Mouse (Mus musculus) ES-E14 (cell line): ENCODE measurements around the gene 1700001P01Rik. TPM values are rescaled to one million over a fixed set of nuclear protein-coding genes. Genes with fewer than 3 reads are reported as not detected.
"Not testable (repeated sequence)": the region's sequence is repeated elsewhere in the genome, so short reads cannot be mapped to it uniquely, and the experiment has no call there.

Source experiments
- DNase-seq: peaks from one replicate; pipeline ENCODE4 v3.0.0-alpha.2; 2013; ENCODE audit warnings: low read depth, low spot score
- H3K27ac ChIP-seq: 2 replicates; pipeline ENCODE4 v1.5.1; 2012; ENCODE audit warnings: low read depth, mild to moderate bottlenecking, low read length, moderate library complexity, mixed read lengths; ENCODE audit not compliant: poor library complexity, insufficient read depth, severe bottlenecking
- H3K36me3 ChIP-seq: 2 replicates; pipeline ENCODE4 v1.6.1; 2012; ENCODE audit warnings: mild to moderate bottlenecking, low read length, moderate library complexity, mixed read lengths; ENCODE audit not compliant: control insufficient read depth, poor library complexity, insufficient read depth, severe bottlenecking
- H3K4me1 ChIP-seq, 2 experiments: fragments of 150-350 bp in 1 of 2; sonication (generic) in 1 of 2; 2 replicates each; pipeline ENCODE4 v1.6.1; 2012; ENCODE audit warnings: low read length in 2 of 2, mild to moderate bottlenecking in 1 of 2, mixed read lengths in 1 of 2; ENCODE audit not compliant: control insufficient read depth in 2 of 2, insufficient read depth in 2 of 2, poor library complexity in 1 of 2
- H3K4me3 ChIP-seq, 2 experiments: fragments of 150-350 bp in 1 of 2; sonication (generic) in 1 of 2; 2 replicates each; pipeline ENCODE4 v1.5.1; 2012; ENCODE audit warnings: low read length in 2 of 2, low read depth in 1 of 2, mild to moderate bottlenecking in 1 of 2, mixed read lengths in 1 of 2; ENCODE audit not compliant: insufficient read depth in 1 of 2, poor library complexity in 1 of 2, severe bottlenecking in 1 of 2
- H3K9ac ChIP-seq: 2 replicates; pipeline ENCODE4 v1.6.1; 2012; ENCODE audit warnings: low read depth, mild to moderate bottlenecking, low read length, mixed read lengths; ENCODE audit not compliant: poor library complexity, insufficient read depth, severe bottlenecking
- H3K9me3 ChIP-seq: fragments of 150-350 bp; sonication (generic); 2 replicates; pipeline ENCODE4 v1.6.1; 2012; ENCODE audit warnings: low read depth, mild to moderate bottlenecking, low read length; ENCODE audit not compliant: control insufficient read depth, insufficient read depth
- CHD2 ChIP-seq: IDR thresholded peaks from 2 replicates; pipeline ENCODE4 v1.6.1; 2014; ENCODE audit warnings: mild to moderate bottlenecking, low read depth, low read length, inconsistent platforms
- HCFC1 ChIP-seq: IDR thresholded peaks from 2 replicates; pipeline ENCODE4 v1.6.1; 2012; ENCODE audit warnings: low read length, inconsistent platforms, borderline replicate concordance; ENCODE audit not compliant: insufficient read depth
- MAFK ChIP-seq: IDR thresholded peaks from 2 replicates; pipeline ENCODE4 v1.6.1; 2014; ENCODE audit warnings: mild to moderate bottlenecking, low read depth, low read length, inconsistent platforms; ENCODE audit not compliant: insufficient read depth
- ZC3H11A ChIP-seq: IDR thresholded peaks from 2 replicates; pipeline ENCODE4 v1.6.1; 2012; ENCODE audit warnings: low read depth, mild to moderate bottlenecking, inconsistent platforms, low read length, borderline replicate concordance
- ZNF384 ChIP-seq: IDR thresholded peaks from 2 replicates; pipeline ENCODE4 v1.6.1; 2012; ENCODE audit warnings: low read depth, low read length, inconsistent platforms
- in situ Hi-C, 2 experiments: fragments of 600-800 bp; cut with MboI; formaldehyde crosslinking; loops; one replicate each; pipeline ENCODE4 v1.15.1; 2025; ENCODE audit warnings: low sequenced_read_pairs in 2 of 2, inconsistent platforms in 1 of 2; ENCODE audit not compliant: unreplicated experiment in 2 of 2
- total RNA-seq: library from RNA; depleted of rRNA; stranded (reverse); fragments of 300-350 nt; gene quantifications from 2 replicates; pipeline ENCODE4 v1.2.3, GENCODE M21; 2012

Gene 1700001P01Rik
- total RNA-seq, 1 experiment: 2.3 TPM

- in situ Hi-C loops: no loop called here
- H3K4me3 ChIP-seq: no peak overlapping the region
- no peaks in the 10 kb centered on the region for H3K9me3 ChIP-seq
- H3K9ac ChIP-seq: no peak overlapping the region
- no peaks in the 10 kb centered on the region for H3K36me3 ChIP-seq
- peak; percentile 47 for DNase-seq
- H3K4me1 ChIP-seq: peaks cover 0 to 25% of the 10 kb centered on the region in 2 experiments; a peak in 2 of 4 replicates
- TF ChIP-seq ZNF384 (no peak), MAFK (no peak), ZC3H11A (no peak; the same call in 1 of the 2 replicates), CHD2 (no peak), HCFC1 (no peak)
- H3K27ac ChIP-seq: no peak overlapping the region
These were observed 37.0 kb downstream of the 1700001P01Rik start for GRCm38 (mm10) chr11:97738703-97739102.

GRCm38 (mm10) chr11:97737600-97737999, 38.1 kb downstream of the 1700001P01Rik start:
- Histone ChIP-seq H3K9me3 (no peaks in the 10 kb centered on the region), H3K9ac (no peak overlapping the region), H3K4me1 (peaks cover 0 to 17% of the 10 kb centered on the region in 2 experiments; a peak in 2 of 4 replicates), H3K36me3 (no peaks in the 10 kb centered on the region; the same call in 1 of the 2 replicates), H3K27ac (no peak overlapping the region), H3K4me3 (no peak overlapping the region)
- DNase-seq: no peak
- no peak for TF ChIP-seq ZC3H11A
- TF ChIP-seq MAFK: no peak
- TF ChIP-seq CHD2: no peak
- no peak for TF ChIP-seq ZNF384
- TF ChIP-seq HCFC1: no peak
- in situ Hi-C loops: no loop called here

GRCm38 (mm10) chr11:97736645-97737044, 39.1 kb downstream of the 1700001P01Rik start:
- H3K4me1 ChIP-seq: peaks cover 0 to 11% of the 10 kb centered on the region in 2 experiments; a peak in 2 of 4 replicates
- H3K4me3 ChIP-seq: no peak overlapping the region
- H3K9me3 ChIP-seq: no peaks in the 10 kb centered on the region
- H3K27ac ChIP-seq: no peak overlapping the region
- in situ Hi-C loops: no loop called here
- peaks cover 2% of the 10 kb centered on the region; the same call in 1 of the 2 replicates for H3K36me3 ChIP-seq
- DNase-seq: no peak
- TF ChIP-seq ZC3H11A (no peak), ZNF384 (no peak), HCFC1 (no peak), MAFK (no peak), CHD2 (no peak)
- no peak overlapping the region for H3K9ac ChIP-seq

GRCm38 (mm10) chr11:97734810-97735209, 40.9 kb downstream of the 1700001P01Rik start:
- in situ Hi-C loops, H3K36me3 ChIP-seq, H3K27ac ChIP-seq, DNase-seq, H3K9ac ChIP-seq, H3K4me3 ChIP-seq, H3K4me1 ChIP-seq, H3K9me3 ChIP-seq: not testable (repeated sequence)

- TF ChIP-seq MAFK (no peak), HCFC1 (no peak), ZNF384 (no peak), CHD2 (no peak), ZC3H11A (no peak)
- peaks cover 8% of the 10 kb centered on the region for H3K36me3 ChIP-seq
- no peak overlapping the region for H3K27ac ChIP-seq
- H3K9me3 ChIP-seq: no peaks in the 10 kb centered on the region
- no peak for DNase-seq
- no peak overlapping the region for H3K4me3 ChIP-seq
- H3K4me1 ChIP-seq: peaks cover 0 to 2% of the 10 kb centered on the region in 2 experiments; a peak in 1 of 4 replicates
- H3K9ac ChIP-seq: no peak overlapping the region
- in situ Hi-C loops: no loop called here
These were observed 42.0 kb downstream of the 1700001P01Rik start for GRCm38 (mm10) chr11:97733689-97734088.
